Mouse (Mus musculus): ENCODE results near the gene Rad51c.
A peak's percentile ranks its signal among the peaks of the same experiment; 100 is the strongest.

Gene Rad51c

DNA sequence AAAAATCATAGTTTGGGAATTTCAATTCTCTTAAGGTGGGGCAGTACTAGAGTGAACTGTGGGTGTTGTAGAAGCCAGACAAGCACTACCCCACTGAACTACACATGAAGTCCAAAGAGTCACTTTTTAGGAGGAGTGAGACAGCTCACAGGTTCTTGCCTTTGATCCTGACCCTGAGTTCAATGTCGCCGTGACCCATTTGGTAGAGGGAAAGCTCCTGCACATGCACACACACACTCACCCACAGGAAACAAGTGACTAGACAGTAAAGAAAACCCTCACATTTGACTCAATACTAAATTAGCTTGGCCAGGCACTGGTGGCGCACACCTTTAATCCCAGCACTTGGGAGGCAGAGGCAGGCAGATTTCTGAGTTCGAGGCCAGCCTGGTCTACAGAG lies 20.2 kb downstream of the Rad51c start:
- no peak for DNase-seq (ENCODE audit: low read depth, low spot score)

DNA sequence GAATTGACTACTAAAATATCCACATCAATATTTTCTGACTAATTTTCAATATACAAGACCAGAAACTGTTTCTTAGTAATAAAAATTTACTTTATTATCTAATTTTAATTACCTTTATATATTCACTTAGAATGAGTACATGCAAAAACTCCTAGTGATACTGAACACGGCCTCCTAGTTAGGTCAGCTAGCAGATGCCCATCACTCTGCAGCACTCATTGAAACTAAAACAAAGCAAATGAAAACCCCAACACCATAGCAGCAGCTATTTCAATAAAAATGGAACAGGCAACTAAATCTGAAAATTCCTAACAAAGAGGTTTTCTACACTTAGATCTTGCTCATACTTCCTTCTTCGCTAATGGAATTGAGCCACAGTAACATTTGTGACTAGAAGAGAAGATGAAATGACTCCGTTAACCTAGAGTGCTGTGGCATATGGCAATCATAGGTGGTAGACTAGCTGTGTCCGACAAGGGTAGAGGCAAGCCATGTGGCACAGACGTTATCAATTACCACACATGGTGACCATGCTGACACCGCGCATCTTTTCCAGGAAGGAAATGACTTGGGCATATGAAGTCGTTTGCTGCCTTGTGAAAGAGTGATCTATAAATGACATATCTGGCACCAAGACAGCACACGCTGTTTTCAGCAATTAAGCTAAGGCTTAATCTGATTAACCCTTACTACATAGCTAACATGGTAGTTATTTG lies 36.7 kb downstream of the Rad51c start:
- DNase-seq (ENCODE audit: low read depth, low spot score) = no peak

DNA sequence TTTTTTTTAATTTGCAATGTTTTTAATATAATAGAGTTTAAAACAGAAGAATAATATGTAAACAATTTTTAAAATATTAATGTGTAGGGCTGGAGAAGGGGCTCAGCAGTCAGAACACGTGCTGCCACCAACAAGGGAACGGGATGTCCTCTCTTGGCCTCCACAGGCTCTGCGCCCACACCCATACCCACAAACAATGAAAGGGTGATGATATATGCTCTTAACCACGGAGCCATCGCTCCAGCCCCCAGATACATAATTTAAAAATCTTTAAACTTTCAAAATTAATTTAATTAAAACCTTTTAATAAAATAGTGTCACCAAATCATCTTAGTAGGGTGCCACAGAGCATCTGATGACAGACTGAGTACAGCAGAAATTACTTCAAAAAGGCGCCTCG lies 37.7 kb downstream of the Rad51c start:
- DNase-seq (ENCODE audit: low read depth, low spot score) = no peak

DNA sequence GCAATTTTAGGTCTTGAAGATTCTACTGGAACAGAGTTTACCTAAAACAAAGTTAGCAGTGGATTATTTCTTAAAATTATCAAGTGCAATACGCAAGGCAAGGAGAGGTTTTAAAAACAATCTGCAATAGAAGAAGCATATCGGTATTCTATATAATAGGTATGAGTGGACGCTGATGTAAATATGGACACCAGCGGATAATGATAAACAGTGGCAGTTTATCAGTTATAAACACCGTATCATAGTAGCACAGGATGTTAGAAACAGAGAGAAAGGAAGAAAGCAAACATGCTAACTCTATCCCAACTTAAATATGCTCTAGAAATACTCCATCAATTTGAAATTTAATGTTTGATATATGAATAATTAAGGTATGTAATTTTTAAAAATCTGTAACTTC lies 39.6 kb downstream of the Rad51c start:
- no peak for DNase-seq (ENCODE audit: low read depth, low spot score)

DNA sequence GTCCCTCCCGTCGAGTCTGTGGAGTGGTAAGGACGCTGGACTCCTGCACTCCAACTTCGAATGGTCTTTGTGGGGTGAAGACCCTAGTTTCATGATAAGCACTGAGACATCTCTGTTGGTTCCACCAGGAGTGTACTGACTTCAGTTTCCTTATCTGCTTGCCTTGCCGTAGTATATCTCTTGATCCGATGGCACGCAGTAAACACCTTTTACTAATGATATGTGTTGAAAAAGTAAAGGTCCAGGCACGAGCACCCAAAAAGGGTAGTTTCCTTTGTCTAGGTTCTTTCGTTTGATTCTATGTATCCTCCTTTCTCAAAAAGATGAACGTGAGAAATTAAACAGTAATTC lies 45.5 kb downstream of the Rad51c start:
- no peak for DNase-seq (ENCODE audit: low read depth, low spot score)

DNA sequence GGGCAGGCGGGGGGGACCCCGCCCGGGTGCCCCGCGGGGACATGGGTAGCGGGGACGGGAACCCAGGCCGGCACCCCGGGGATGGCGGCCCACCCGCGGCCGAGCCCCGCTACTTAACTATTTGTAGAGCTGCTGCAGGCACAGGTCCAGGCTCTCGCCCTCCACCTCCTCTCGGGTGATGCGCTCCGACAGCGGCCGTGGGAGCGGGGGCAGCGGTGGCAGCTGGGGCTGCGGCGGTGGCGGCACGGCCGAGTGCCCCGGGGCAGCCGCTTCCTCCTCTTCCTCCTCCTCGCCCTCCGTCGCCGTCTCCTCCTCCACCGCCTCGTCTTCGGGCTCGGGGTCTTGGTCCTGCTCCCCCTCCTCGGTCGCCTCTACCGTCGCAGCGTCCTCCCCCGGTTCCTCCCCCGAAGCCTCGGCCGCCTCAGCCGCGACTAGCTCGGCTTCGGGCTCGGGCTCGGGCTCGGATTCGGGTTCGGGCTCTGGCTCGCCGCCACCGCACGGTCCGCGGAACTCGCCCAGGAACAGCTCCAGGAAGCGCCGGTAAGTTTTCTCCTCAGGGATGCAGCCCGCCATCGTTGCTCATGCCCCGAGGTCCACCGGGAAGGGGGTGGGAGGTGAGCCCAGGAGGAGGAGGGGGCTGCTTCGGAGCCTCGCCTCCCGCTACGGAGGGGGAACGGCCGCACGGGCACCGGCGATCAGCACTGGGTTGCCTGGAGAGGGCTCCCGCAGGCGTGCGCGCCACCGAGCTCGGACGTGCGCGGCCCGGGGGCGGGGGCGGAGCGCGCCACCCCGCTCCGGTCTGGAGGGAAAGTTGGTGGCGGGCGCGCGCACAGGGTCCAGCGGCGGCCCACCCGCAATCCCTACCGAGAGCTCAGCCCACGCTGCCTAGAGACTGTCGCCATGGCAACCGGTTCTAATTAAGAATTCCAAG lies 46.2 kb downstream of the Rad51c start, which contains the start of gene Ppm1e:
TSS of gene Ppm1e (minus strand) at position 693 of the 931 bp plus-strand sequence.
- DNase-seq (ENCODE audit: low read depth, low spot score) = peak; percentile 61

DNA sequence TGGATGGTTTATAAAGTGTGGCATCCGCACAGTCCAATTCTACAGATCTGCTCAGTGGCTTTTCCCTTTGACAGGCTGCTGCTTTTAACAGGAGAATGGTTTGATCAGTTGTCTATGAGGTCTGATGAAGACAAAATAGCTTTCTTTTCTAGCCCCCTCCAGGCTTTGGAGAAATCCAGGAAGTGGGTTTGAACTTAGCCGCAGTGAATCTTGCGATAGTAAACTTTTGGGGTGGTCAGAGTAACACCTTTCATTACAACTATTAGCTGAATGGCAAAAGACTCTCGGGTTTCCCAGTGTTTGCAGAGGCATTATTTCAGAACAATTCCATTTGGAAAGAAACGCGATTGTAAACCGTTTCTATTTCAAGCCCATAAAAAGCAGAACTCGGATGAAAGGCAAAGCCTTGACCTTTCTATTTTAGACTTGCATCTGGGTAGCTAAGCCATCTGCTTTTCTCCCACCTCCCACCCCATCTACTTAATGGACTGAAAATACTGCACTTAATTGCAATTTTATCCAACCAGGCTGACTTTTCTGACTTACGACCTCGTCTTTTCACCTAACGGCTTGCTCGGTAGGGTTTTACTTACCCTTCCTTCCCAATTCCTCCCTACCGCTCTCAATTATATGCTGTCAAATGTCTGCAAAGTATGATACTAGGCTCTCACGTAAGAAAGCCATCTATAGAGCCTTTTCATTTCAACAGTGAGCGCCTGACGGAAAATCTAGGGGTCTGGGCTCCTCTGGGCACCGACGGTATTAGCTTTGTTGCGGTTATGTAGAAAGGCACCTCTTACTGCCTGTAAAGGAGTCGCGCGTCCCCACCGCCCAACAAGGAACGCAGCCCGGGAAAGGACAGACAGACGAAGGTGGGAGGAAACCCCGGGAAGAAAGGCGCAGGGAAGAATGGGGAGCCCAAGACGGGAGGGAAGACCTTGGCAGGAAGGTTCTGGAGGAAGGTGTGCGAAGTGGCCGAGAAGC lies 47.1 kb downstream of the Rad51c start:
- DNase-seq (ENCODE audit: low read depth, low spot score) = no peak

DNA sequence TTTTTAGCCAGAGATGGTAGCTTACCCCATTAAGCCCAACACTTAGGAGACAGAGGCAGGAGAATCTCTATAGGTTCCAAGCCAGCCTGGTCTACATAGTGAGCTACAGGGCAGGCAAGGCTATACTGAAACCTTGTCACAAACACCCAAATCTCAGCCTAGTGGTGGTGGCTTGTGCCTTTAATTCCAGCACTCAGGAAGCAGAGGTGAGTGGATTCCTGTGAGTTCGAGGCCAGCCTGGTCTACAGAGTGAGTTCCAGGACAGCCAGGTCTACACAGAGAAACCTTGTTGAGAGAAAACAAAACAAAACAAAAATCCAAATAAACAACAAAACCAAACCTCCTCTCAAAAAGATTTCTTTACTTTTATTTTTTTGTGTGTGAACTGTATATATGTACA lies 49.9 kb downstream of the Rad51c start:
- no peak for DNase-seq (ENCODE audit: low read depth, low spot score)

DNA sequence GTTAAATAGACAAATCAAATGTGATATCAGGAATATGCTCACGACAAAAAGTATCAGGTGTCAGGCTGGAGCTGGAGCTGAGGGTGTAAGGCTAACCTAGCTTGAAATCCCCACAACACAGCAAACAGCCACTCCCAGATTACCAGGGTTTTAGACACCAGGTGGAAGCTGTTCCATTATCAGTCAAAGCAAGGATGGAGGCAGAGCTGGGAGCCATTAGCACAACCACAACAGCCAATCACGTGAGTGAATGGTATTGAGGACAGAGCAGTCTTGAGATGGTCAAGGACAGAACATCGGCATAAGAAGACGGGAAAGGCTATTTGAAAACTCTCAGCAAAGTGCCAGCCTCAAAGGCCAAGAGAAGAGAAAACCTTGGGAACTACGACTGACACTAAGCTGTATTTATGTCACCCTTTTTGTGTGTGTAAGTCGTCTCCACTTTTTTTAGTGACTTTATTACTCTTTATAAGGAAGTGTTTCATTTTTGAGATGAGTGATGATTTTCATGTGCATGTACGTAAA lies 51.0 kb downstream of the Rad51c start:
- no peak for DNase-seq (ENCODE audit: low read depth, low spot score)

All from WW6 (cell line).